Mouse (Mus musculus) mouse embryonic stem cell (cell line): Measurements from ENCODE around the gene Srp54c.
"Not testable (repeated sequence)": the region's sequence is repeated elsewhere in the genome, so short reads cannot be mapped to it uniquely, and the experiment has no call there.

Experiments used
- in situ Hi-C, 2 experiments: fragments of 300-500 bp; cut with MboI; formaldehyde crosslinking; loops; 1 replicate in 1 of 2; 3 replicates in 1 of 2; pipeline ENCODE4 v1.14.3; 2019 to 2020; ENCODE audit warnings: low sequenced_read_pairs in 2 of 2, low pct_unique_long_range_greater_than_20kb in 1 of 2, mixed read lengths in 1 of 2; ENCODE audit not compliant: unreplicated experiment in 1 of 2

Srp54c gene

DNA sequence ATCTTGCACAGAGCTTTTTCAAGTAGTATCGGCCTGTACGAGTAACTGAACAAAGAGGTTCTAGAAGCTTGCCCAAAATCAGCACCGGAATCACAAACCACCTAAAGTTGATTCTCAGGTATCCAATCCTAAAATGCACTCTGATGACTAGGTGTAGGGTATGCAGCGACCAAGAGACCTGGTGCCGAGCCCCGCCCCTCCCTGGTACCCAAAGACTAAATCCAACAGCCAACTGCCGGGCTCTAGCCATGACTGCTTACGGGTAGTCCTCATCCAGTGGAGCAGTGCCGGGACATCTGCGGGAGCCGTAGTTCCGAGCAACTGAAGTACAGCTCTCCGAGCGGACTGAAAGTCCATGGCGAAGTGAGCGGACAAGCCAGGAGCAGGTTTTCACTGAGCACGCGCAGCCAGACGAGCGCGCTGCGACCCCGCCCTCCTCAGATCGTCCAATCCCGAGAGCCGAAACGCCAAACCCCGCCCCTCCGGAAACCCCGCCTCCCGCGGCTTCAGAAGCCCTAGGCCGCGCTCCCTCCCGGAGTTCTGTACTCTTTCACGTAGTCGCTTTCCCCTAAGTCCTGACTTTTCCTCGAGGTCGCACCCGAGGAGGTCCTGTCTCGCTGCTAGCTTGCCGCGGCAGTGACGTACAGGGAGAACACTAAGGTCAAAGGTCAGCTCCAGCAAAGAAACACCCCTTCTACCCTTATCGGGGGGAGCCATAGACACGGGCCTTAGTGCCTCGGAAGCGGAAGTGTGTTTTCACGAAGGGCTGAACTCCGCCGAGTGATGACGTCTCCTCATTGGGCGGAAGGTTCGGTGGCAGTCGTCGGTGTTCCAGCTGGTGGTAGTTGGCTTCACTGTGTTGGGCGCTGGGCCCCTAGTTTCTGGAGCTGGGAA lies at the start of gene Srp54c:
Gene Srp54c (plus strand): TSS at position 543 of the 894 bp plus-strand sequence.
- in situ Hi-C loops, result not testable (repeated sequence)

DNA sequence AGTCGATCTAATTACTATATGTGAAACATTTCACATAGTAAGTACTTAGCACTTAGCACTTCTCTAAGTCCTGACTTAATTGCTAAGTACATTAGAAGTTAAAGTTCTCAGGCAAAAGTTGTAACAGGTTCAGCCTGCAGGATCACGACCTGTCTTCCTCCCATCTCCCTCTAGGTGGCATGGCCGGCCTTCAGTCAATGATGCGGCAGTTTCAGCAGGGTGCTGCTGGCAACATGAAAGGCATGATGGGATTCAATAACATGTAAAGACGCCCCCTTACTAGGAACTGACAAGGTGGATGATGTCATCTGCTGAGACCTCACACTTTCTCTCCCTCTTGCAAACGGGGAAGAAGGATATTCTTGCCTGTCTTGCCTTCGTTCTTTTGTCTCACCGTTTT lies 42.3 kb upstream of the Srp54c start:
- in situ Hi-C loops, result not testable (repeated sequence)

DNA sequence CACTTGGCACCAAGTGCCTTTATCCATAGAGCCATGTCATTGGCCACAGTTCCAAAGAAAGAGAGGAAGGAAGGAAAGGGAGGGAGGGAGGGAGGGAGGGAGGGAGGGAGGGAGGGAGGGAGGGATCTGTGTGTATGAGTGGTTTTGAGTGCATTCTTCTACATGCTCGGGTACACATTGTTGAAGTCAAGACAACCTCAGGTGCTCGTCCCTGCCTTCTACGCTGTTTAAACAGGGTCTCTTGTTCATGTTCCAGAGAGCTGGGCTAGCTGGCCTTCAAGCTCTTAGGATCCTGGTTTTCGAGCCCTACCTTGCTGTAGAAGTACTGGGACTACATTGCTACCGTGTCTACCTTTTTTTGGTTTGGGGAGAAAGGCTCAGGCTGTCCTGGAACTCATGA lies 40.8 kb upstream of the Srp54c start:
- in situ Hi-C loops, result not testable (repeated sequence)

DNA sequence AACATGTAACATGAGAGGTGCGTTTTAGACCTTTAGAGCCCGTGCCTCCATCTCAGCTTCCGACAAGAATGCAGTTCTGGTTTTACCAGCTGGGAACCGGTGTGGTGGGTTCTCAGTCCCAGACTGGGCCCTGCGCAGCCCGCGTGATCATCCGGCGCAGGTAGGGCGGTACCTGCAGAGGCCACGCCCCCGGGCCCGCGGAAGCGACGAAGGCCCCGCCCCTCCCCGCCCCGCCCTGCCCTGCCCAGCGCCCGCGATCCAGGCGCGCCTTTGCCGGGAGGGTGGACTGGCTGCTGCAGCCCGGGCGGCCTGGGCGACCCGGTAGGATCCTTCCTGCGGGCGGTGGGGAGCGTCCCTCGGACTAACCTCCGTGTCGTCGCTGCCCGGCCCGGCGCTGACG lies 30.7 kb upstream of the Srp54c start, which contains the start of gene 1700047I17Rik2:
Gene 1700047I17Rik2 (plus strand): TSS at position 287 of the 400 bp plus-strand sequence.
- in situ Hi-C loops, result not testable (repeated sequence)

DNA sequence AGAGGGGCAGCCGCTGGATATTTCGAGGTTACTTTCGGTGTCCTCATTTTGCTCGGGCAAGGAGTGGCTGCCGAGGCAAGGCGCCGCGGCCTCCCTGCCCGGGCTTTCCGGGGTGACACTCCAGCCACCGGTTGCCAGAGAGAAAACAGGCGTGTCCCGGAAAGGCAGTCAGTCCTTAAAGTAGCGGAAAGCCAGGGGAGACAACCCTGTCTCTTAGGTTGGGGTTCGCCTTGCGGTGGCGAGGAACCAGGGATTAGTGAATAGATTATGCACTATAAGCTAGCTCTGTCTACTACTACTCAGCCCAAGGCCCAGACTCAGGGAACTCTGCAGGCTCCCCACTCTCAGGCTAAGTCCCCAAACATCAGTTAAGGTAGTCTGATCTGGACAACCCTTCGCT lies 30.2 kb upstream of the Srp54c start:
- in situ Hi-C loops, result not testable (repeated sequence)

DNA sequence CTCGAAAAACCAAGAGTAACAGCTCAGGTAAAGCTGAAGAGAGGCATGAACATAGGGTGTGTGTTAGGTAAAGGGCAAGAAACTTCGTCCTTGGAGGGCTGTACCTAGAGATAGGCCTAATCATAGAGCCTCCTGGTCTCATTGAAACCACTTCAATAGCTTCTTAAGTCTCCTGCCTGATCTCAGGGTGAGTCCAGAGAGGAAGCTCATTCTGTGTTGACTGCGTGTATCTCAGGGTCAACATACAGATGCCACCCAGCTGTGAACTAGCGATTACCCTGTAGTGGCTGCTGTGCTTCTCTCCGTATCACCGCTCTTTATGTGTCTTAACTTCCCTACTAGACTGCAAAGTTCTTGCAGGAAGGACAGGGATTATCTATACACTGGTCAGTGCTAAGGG lies 17.0 kb upstream of the Srp54c start:
- in situ Hi-C loops, result not testable (repeated sequence)

DNA sequence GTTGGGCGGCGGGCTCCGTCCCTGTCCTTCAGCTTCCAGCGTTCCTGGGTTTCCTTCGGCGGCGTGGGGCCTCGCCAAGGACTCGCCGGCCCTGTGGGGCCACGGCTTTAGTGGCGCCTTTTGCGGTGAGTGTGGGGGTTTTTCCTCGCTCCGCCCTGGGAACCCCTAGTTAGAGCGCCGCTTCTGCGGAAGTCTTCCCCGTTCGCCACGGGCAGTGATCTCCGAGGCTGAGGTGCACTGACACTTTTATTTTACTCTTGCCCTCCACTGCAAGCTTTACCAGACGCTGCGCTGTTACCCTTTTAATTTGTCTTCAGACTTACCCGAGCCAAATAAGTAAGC lies 523 bp downstream of the Srp54c start:
- in situ Hi-C loops, result not testable (repeated sequence)

DNA sequence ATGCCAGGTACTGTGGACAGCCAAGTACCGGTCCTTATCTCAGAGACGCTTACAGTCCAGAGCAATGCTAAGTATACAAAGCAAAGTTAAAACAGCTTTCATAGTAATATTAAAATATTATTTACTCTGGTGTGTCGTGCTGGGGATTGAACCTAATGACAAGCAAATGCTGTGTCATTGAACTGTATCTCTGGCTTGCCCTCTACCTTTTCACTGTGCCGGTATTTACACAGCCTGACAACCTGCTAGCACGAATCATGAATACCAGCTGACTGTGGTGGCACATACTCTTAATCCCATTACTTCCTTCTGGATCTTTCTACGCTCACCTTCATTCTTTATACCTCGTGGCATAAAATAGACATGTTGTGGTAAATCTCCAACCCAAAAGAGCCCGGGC lies 12.3 kb downstream of the Srp54c start:
- in situ Hi-C loops, result not testable (repeated sequence)

DNA sequence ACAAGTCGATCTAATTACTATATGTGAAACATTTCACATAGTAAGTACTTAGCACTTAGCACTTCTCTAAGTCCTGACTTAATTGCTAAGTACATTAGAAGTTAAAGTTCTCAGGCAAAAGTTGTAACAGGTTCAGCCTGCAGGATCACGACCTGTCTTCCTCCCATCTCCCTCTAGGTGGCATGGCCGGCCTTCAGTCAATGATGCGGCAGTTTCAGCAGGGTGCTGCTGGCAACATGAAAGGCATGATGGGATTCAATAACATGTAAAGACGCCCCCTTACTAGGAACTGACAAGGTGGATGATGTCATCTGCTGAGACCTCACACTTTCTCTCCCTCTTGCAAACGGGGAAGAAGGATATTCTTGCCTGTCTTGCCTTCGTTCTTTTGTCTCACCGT lies 32.0 kb downstream of the Srp54c start:
- in situ Hi-C loops, result not testable (repeated sequence)

DNA sequence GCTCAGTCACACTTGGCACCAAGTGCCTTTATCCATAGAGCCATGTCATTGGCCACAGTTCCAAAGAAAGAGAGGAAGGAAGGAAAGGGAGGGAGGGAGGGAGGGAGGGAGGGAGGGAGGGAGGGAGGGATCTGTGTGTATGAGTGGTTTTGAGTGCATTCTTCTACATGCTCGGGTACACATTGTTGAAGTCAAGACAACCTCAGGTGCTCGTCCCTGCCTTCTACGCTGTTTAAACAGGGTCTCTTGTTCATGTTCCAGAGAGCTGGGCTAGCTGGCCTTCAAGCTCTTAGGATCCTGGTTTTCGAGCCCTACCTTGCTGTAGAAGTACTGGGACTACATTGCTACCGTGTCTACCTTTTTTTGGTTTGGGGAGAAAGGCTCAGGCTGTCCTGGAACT lies 33.4 kb downstream of the Srp54c start:
- in situ Hi-C loops, result not testable (repeated sequence)

DNA sequence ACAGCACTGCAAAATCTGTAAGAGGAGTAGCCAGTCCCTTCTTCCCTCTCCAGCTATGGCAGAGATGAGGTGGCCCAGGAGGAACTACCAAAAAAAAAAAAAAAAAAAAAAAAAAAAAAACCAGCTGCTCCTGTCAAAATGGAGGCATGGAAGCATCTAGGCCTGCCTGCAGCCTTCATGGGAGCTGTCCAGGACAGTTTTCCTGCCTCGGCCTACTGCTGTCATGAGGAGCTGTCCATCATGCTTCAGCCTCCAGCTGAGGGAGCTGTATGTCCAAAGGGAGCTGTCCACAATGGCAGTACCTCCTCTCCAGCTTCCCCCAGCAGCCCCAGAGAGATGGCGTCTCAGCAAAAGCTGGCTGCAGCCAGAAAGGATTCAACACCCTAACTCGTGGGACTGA lies 42.3 kb downstream of the Srp54c start:
- in situ Hi-C loops, result no loop called here

DNA sequence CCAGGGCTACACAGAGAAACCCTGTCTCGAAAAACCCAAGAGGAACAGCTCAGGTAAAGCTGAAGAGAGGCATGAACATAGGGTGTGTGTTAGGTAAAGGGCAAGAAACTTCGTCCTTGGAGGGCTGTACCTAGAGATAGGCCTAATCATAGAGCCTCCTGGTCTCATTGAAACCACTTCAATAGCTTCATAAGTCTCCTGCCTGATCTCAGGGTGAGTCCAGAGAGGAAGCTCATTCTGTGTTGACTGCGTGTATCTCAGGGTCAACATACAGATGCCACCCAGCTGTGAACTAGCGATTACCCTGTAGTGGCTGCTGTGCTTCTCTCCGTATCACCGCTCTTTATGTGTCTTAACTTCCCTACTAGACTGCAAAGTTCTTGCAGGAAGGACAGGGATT lies 47.6 kb downstream of the Srp54c start:
- in situ Hi-C loops, result not testable (repeated sequence)

DNA sequence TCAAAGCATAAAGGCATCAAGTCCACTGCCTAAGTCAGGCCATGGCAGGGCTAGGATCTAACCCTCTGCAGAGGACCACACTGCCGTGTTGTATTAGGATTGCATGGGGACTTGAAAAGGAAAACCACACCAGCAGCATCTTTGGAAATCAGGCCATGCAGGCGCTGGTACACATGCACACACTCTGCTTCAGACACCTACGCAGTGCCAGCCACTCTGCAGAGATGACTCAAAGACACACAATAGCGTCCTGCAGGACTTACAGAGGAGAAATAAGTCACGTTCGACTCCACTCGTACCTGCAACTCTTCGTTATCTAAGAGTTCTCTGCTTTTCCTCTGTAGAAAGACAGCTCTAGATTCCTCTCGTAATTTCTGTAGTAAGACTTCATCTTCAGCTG lies 68.1 kb downstream of the Srp54c start:
- in situ Hi-C loops, result no loop called here

DNA sequence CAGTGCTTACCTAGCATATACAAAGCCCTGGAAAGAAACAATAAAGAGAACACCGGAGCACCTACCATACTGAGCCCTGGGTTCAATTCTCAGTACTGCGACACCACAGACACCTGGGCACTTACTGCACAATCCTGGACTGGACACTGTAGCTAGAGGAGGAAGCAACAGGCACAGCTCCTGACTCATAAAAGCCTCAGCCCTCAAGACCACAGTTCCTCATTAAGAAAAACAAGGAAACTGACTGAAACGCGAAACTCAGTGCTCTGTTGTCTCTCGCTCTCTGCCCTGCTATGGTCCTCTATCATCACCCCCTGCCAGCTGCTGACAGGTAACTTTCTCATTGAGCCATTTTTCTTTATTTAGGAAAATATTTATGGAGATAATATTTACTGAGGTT lies 69.4 kb downstream of the Srp54c start, which contains the start of gene 1110008L16Rik:
Gene 1110008L16Rik (plus strand): TSS at position 242 of the 400 bp plus-strand sequence.
- in situ Hi-C loops, result no loop called here

DNA sequence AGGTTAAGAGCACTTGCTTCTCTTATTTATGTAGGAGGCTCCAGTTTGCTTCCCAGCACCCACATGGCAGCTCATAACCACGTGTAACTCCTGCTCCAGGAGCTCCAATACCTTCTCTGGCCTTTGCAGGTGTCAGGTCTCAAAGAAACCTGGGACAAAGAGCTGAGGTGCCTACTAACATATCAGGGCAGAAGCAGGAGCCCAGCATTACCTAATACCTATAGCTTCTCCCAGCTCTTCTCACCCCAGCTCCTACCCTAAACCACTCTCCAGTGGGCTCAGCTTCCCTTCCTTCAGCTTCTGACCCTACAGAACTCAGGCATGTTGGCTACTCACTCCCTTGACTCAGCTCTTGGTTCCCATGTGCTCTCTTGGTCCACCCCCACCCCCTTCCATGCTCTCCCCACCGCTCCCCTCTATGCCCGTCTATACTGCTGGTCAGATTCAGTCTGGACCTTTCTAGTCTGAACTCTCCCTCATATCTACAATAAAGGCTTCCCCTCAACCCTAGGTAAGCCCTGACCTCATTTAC lies 70.9 kb downstream of the Srp54c start:
- in situ Hi-C loops, result no loop called here

DNA sequence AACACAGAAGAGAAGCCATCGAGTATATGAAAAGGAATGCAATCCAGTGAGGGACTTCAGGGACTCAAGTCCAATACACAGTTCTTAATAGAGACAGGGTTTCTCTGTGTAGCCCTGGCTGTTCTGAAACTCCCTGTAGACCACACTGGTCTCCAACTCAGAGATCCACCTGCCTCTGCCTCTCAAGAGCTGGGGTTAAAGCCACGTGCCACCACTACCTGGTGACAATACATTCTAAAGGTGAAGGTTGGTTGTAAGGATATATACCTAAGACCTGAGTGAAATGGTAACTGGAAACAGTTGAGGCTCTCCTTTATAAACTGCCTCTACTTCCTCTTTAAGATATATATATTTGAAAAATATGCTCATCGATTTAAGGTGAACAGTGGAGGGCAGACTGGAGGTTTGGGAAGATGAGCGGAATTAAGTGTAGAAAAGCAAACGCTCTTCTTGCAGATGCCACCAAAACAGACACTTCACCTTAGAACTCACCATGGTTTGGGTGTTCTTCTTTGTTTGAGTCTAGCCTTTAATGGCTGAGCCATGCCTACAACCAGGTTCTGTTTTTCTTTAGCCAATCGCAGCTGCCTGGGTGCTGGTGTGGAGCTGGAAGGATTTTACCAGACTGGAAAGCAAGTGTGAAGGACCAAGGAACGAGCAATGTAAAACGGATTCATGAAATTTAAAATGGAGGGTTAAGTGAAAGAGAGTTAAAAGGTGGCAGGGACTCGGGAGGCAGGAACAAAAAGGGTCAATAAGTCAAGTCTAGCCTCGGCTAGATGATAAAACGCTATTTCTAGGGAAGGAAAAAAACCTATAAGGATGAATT lies 71.7 kb downstream of the Srp54c start:
- in situ Hi-C loops, result no loop called here

DNA sequence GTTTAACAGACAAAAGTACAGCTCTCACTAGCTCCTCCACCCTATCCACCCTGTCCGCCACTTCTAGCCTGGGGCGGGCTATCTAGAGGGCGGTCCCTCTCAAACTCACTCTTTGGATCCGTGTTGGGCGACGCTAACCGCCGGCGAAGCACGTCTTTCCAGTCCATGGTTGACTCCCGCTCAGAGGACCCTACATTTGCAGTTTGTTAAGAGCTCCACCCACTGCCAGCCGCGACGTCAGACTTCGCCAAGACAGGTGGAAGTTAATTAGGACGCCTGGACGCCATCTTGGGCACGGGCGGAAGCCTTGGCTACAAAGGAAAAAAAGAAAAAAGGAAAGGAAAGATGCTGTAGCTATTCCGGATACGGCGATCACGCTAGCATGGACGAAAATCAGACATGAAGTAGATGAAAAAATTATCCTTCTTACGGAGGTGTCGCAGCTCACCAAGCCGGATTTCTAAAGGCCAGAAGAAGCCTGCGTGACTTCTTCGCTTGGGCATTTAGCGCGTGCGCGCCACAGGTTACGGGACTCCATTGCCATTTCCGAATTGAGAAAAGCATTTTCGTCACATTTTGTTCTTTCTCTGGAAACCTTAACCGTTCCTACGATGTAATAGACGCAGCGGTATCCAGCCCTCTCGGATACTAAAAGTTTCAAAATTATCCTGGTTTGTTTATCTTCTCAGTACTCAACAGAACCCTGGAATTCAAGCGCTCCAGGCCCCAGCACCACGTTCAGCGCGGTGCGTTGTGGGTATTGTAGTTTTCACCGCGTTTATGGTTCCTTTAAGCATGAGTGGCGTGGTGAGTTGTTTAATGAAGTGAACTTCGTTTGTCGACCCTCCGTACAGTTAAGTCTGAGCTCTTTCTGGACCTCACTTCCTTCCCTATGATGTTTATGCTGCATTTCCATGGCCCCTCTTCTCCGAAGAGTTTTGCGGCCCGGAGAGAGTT lies 72.8 kb downstream of the Srp54c start, which contains the start of gene Ppp2r3c:
Gene Ppp2r3c (minus strand): TSS at position 514 of the 957 bp plus-strand sequence.
- in situ Hi-C loops, result no loop called here

DNA sequence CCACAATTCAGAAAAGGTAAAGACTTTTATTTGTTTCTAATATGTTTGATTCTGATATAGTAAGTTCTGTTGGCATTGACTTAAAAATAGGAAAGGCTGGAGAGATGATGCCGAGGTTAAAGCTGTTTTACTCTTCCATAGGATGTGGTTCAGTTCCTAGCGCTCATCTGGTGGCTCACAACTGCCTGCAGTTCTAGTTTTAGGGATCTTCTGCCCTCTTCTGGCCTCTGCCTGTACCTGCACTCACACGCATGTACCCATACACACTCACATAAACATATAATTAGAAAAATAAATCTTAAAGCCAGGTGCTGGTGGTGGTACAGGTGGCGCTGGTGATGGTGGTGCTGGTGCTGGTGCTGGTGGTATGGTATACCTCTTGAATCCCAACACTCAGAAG lies 76.4 kb downstream of the Srp54c start:
- in situ Hi-C loops, result no loop called here
